Mouse (Mus musculus): Measurements from ENCODE around the gene Cox4i2. TPM values are rescaled to one million over a fixed set of nuclear protein-coding genes. Genes with fewer than 3 reads are reported as not detected.

Gene Cox4i2
- polyA plus RNA-seq, 1 experiment from 2014 or later = 34.4 TPM

- Histone ChIP-seq H3K4me2 (replicated peaks) (peak overlapping the region; percentile 73), H3K36me3 (no peaks in the 10 kb centered on the region), H3K9ac (peak overlapping the region; percentile 73), H3K27me3 (no peaks in the 10 kb centered on the region), H3K9me3 (no peaks in the 10 kb centered on the region), H3K4me1 (peaks cover 53% of the 10 kb centered on the region), H3K27ac (peak overlapping the region; percentile 58; the same call in 1 of the 2 replicates), H3K4me3 (peak overlapping the region; percentile 39)
- 63% methylated on average over 3 of the region's 3 CpGs for whole genome bisulfite sequencing
- ATAC-seq (ENCODE audit: low FRiP score, low read depth) = peak; percentile 3; the same call in 1 of the 2 replicates
Observed at GRCm38 (mm10) chr2:152724332-152724723, 29.6 kb upstream of the Cox4i2 start.

- H3K4me3 ChIP-seq = no peak overlapping the region
- H3K27ac ChIP-seq = no peak overlapping the region
- no peaks in the 10 kb centered on the region for H3K27me3 ChIP-seq
- H3K4me1 ChIP-seq = peaks cover 61% of the 10 kb centered on the region
- no peak overlapping the region for H3K9ac ChIP-seq
- no peak overlapping the region for H3K4me2 ChIP-seq (replicated peaks)
- no peaks in the 10 kb centered on the region for H3K36me3 ChIP-seq
- WGBS = 47% methylated on average over 15 of the region's 15 CpGs
- H3K9me3 ChIP-seq = no peaks in the 10 kb centered on the region
- ATAC-seq (ENCODE audit: low FRiP score, low read depth) = no peak
Observed at GRCm38 (mm10) chr2:152725178-152725750, 28.7 kb upstream of the Cox4i2 start.

GRCm38 (mm10) chr2:152726213-152726612, 27.8 kb upstream of the Cox4i2 start:
- Histone ChIP-seq H3K27me3 (no peaks in the 10 kb centered on the region), H3K4me3 (no peak overlapping the region), H3K36me3 (no peaks in the 10 kb centered on the region), H3K4me2 (replicated peaks) (no peak overlapping the region), H3K9me3 (no peaks in the 10 kb centered on the region), H3K27ac (no peak overlapping the region), H3K4me1 (peaks cover 69% of the 10 kb centered on the region), H3K9ac (no peak overlapping the region)
- 61% methylated on average over 6 of the region's 6 CpGs for WGBS
- no peak for ATAC-seq (ENCODE audit: low FRiP score, low read depth)

DNA sequence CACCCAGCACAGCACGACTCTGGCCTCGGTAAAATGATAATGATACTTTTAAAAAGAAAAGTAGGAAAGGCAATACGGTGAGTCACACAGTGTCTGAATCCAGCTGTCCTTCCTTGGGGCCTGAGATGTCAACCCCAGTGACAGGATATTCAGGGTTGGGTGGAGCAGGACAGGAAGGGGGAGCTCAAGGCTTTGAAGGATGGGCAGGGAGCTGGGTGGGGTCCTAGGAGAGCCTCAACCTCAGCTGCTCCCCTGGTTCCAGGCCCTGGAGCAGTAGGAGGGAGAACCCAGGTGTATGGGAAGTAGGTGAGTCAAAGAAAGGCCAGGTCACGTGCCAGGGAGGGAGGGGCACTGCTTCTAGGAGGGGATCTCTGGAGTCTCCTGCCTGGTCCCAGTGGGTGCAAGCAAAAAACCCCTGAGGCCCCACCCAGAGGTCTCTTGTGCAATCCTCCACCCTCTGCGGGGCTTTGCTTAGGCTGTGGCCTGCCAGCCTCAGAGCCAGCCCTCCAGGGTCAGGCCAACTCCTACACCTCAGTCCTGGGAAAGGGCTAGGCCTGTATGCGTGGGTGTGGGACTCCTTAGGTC, 27.1 kb upstream of the Cox4i2 start:
- no peak overlapping the region for H3K4me2 ChIP-seq (replicated peaks)
- WGBS = 65% methylated on average over 6 of the region's 6 CpGs
- no peak for ATAC-seq (ENCODE audit: low FRiP score, low read depth)
- H3K27ac ChIP-seq = peak overlapping the region; percentile 55; the same call in 1 of the 2 replicates
- H3K4me3 ChIP-seq = no peak overlapping the region
- peaks cover 71% of the 10 kb centered on the region for H3K4me1 ChIP-seq
- H3K36me3 ChIP-seq = no peaks in the 10 kb centered on the region
- H3K9me3 ChIP-seq = no peaks in the 10 kb centered on the region
- H3K9ac ChIP-seq = peak overlapping the region; percentile 31; the same call in 1 of the 2 replicates
- no peaks in the 10 kb centered on the region for H3K27me3 ChIP-seq

DNA sequence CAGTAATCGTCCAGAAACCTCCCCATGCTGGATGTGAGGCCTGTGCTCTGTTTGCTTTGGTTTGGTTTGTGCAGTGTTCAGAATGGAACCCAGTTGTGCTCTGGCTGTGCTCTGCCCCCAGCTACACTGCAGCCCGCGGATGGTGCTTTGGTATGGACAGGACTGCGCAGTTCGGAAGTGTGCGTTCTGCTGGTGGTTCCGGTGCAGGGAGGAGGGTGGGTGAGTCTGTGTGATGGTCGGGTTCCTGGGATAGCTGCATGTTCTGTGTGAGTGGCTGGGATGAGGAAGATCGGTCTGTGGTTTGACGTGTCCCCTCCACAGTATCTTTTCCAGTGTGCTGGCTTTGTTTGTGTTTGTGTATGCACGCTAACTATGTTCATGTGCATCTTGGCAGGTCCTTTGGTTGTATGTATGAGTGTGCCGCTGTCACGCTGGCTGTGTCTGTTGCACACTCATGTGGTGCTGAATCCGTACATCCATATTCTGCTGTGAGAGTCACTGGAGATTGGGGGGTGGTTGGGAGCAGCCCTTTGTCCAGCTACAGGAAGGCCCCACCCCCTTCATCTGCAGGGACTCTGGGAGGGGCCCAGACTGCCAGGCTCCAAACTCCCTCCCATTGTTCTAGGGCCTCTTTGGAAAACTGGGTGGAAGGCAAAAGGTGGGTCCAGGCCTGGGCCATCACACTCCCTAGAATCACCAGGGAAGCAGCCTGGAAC, 26.0 kb upstream of the Cox4i2 start:
- H3K9ac ChIP-seq = no peak overlapping the region
- peaks cover 80% of the 10 kb centered on the region for H3K4me1 ChIP-seq
- no peak for ATAC-seq (ENCODE audit: low FRiP score, low read depth)
- peak overlapping the region; percentile 92; the same call in 1 of the 2 replicates for H3K27ac ChIP-seq
- H3K36me3 ChIP-seq = no peaks in the 10 kb centered on the region
- no peaks in the 10 kb centered on the region for H3K27me3 ChIP-seq
- no peaks in the 10 kb centered on the region for H3K9me3 ChIP-seq
- WGBS = 78% methylated on average over 14 of the region's 14 CpGs
- no peak overlapping the region for H3K4me3 ChIP-seq
- no peak overlapping the region for H3K4me2 ChIP-seq (replicated peaks)

DNA sequence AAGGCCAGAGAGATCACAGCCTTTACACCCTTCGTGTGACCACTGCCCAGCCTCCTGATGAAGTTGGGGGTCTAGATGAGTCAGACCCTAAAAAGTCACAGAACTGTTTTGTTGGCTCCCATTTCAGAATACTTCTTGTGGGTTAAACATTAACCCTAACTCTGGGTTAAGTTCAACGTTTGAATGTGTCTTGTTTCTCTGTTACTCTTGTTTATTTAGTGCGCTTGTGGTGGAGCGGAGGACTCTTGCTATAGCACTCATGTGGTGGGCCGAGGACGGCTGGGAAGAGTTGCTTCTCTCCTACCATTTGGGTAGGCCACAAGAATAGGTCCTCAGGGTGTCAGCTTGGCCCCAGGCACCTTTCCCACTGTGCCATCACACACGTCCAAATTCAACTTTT, 25.4 kb upstream of the Cox4i2 start:
- WGBS = 79% methylated on average over 7 of the region's 7 CpGs
- H3K4me3 ChIP-seq = no peak overlapping the region
- no peak overlapping the region for H3K9ac ChIP-seq
- H3K27ac ChIP-seq = peak overlapping the region; percentile 92
- H3K27me3 ChIP-seq = no peaks in the 10 kb centered on the region
- no peaks in the 10 kb centered on the region for H3K9me3 ChIP-seq
- H3K36me3 ChIP-seq = no peaks in the 10 kb centered on the region
- peaks cover 83% of the 10 kb centered on the region for H3K4me1 ChIP-seq
- ATAC-seq (ENCODE audit: low FRiP score, low read depth) = no peak
- no peak overlapping the region for H3K4me2 ChIP-seq (replicated peaks)

DNA sequence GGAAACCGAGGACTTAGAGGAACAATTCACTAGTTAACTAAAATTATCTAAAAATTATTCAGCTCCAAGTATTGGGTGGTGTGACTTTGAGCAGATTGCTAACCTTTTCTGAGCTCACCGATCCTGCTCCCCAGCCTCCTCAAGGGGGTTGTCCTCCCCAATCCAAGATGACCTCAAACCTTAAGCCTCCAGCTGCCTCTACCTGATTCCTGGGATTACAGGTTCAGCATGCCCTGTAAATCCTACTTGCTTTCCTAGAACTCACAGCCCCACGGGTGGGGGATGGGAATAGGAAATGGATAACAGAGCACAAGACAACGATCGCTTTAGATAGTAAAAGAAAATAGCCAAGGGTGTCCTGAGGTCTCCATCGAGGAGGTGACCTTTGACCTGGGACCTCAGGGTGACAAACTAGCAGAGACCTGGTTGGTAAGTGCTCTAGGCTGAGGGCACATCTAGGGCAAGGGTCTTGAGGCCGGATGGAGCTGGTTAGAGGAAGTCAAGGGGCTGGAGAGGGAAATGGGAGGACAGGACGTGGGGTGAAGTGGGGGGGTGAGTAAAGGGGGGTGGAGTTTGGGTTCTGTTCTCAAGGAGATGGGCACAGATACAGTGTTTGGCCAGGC, 24.8 kb upstream of the Cox4i2 start:
- Histone ChIP-seq H3K36me3 (no peaks in the 10 kb centered on the region), H3K4me1 (peaks cover 83% of the 10 kb centered on the region), H3K4me2 (replicated peaks) (peak overlapping the region; percentile 27), H3K4me3 (no peak overlapping the region), H3K27ac (peak overlapping the region; percentile 92), H3K9me3 (no peaks in the 10 kb centered on the region), H3K27me3 (no peaks in the 10 kb centered on the region), H3K9ac (peak overlapping the region; percentile 21; the same call in 1 of the 2 replicates)
- ATAC-seq (ENCODE audit: low FRiP score, low read depth) = no peak; the same call in 1 of the 2 replicates
- WGBS = 18% methylated on average over 8 of the region's 8 CpGs

DNA sequence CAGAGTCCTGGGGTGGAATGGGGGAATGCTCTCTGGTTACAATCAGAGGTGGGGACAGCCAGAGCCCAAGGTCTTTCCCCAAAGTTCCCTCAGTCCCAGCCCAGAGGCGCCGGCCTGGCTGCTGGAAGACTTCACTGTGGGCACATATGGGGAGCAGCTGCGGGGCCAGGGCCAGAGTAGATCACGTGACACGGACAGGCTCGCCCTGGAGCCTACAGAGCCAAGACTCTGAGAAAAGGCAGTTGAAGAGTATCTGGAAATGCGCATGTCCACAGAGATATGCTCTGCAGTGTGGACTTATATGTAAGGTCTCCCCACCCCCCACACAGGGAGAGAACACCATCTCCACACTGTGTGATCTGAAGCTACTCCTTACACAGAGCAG, 24.3 kb upstream of the Cox4i2 start:
- 11% methylated on average over 7 of the region's 7 CpGs for WGBS
- H3K4me2 ChIP-seq (replicated peaks) = peak overlapping the region; percentile 27
- no peaks in the 10 kb centered on the region for H3K36me3 ChIP-seq
- ATAC-seq (ENCODE audit: low FRiP score, low read depth) = peak; percentile 89
- peak overlapping the region; percentile 36; the same call in 1 of the 2 replicates for H3K9ac ChIP-seq
- no peaks in the 10 kb centered on the region for H3K9me3 ChIP-seq
- peaks cover 83% of the 10 kb centered on the region for H3K4me1 ChIP-seq
- H3K27ac ChIP-seq = peak overlapping the region; percentile 92
- H3K27me3 ChIP-seq = no peaks in the 10 kb centered on the region
- no peak overlapping the region for H3K4me3 ChIP-seq

GRCm38 (mm10) chr2:152733201-152733600, 20.8 kb upstream of the Cox4i2 start:
- H3K27ac ChIP-seq = no peak overlapping the region
- no peak overlapping the region for H3K4me3 ChIP-seq
- no peaks in the 10 kb centered on the region for H3K9me3 ChIP-seq
- WGBS = 94% methylated on average over 2 of the region's 2 CpGs
- no peak overlapping the region for H3K4me2 ChIP-seq (replicated peaks)
- peaks cover 6% of the 10 kb centered on the region; the same call in 1 of the 2 replicates for H3K36me3 ChIP-seq
- no peak overlapping the region for H3K9ac ChIP-seq
- no peak for ATAC-seq (ENCODE audit: low FRiP score, low read depth)
- no peaks in the 10 kb centered on the region for H3K27me3 ChIP-seq
- peaks cover 68% of the 10 kb centered on the region for H3K4me1 ChIP-seq

- Histone ChIP-seq H3K36me3 (peaks cover 6% of the 10 kb centered on the region; the same call in 1 of the 2 replicates), H3K27ac (peak overlapping the region; percentile 98), H3K4me1 (peaks cover 66% of the 10 kb centered on the region), H3K9ac (no peak overlapping the region), H3K27me3 (no peaks in the 10 kb centered on the region), H3K4me3 (peak overlapping the region; percentile 95), H3K9me3 (no peaks in the 10 kb centered on the region), H3K4me2 (replicated peaks) (peak overlapping the region; percentile 94)
- 10% methylated on average over 10 of the region's 10 CpGs for WGBS
- ATAC-seq (ENCODE audit: low FRiP score, low read depth) = no peak
Observed at GRCm38 (mm10) chr2:152734501-152734900, 19.5 kb upstream of the Cox4i2 start.

- H3K9me3 ChIP-seq = no peaks in the 10 kb centered on the region
- ATAC-seq (ENCODE audit: low FRiP score, low read depth) = peak; percentile 82
- peak overlapping the region; percentile 98 for H3K9ac ChIP-seq
- peaks cover 6% of the 10 kb centered on the region; the same call in 1 of the 2 replicates for H3K36me3 ChIP-seq
- H3K4me3 ChIP-seq = peak overlapping the region; percentile 95
- peak overlapping the region; percentile 98 for H3K27ac ChIP-seq
- H3K27me3 ChIP-seq = no peaks in the 10 kb centered on the region
- WGBS = under 1% methylated on average over 28 of the region's 28 CpGs
- H3K4me2 ChIP-seq (replicated peaks) = peak overlapping the region; percentile 94
- H3K4me1 ChIP-seq = peaks cover 65% of the 10 kb centered on the region
Observed at GRCm38 (mm10) chr2:152734984-152735383, 19.0 kb upstream of the Cox4i2 start.

GRCm38 (mm10) chr2:152736090-152736601, 17.8 kb upstream of the Cox4i2 start, which contains the start of gene Id1:
Id1 (plus strand) TSS chr2:152736251.
- H3K9me3 ChIP-seq = no peaks in the 10 kb centered on the region
- H3K36me3 ChIP-seq = peaks cover 6% of the 10 kb centered on the region; the same call in 1 of the 2 replicates
- peak within 1 kb of the TSS; percentile 98 for H3K9ac ChIP-seq
- peak within 1 kb of the TSS; percentile 95 for H3K4me3 ChIP-seq
- ATAC-seq (ENCODE audit: low FRiP score, low read depth) = peak; percentile 71
- H3K27me3 ChIP-seq = no peaks in the 10 kb centered on the region
- WGBS = under 1% methylated on average over 28 of the region's 28 CpGs
- peak within 1 kb of the TSS; percentile 94 for H3K4me2 ChIP-seq (replicated peaks)
- peaks cover 66% of the 10 kb centered on the region for H3K4me1 ChIP-seq
- H3K27ac ChIP-seq = peak within 1 kb of the TSS; percentile 98

All from limb, embryonic 13.5 days (tissue).